Mouse (Mus musculus) left cerebral cortex, postnatal 25 days (tissue): ENCODE measurements around the gene Wbp11. TPM values are rescaled to one million over a fixed set of nuclear protein-coding genes. Genes with fewer than 3 reads are reported as not detected.
A peak's percentile ranks its signal among the peaks of the same experiment; 100 is the strongest.

Experiments used
- DNase-seq, 2 experiments: peaks; one replicate each; pipeline ENCODE4 v3.0.0; 2022; ENCODE audit warnings: low spot score in 2 of 2, mixed read lengths in 1 of 2
- intact Hi-C: fragments of 180-260 bp; cut with DNase I; formaldehyde crosslinking; loops from one replicate; pipeline ENCODE4 v1.15.1; 2025
- total RNA-seq, 2 experiments: library from RNA; stranded (reverse); gene quantifications; 2 replicates each; pipeline ENCODE4 v1.2.3; 2021

The Wbp11 gene
- total RNA-seq, 2 experiments from 2014 or later: 124 to 125 TPM

- DNase-seq: no peak
- intact Hi-C loops: no loop called here
Observed at GRCm38 (mm10) chr6:136845706-136846480, 17.9 kb upstream of the Wbp11 start.

GRCm38 (mm10) chr6:136844903-136845302 lies 16.9 kb upstream of the Wbp11 start:
- DNase-seq: no peak
- intact Hi-C loops: no loop called here

GRCm38 (mm10) chr6:136837323-136837722 lies 9.3 kb upstream of the Wbp11 start:
- DNase-seq: no peak
- intact Hi-C loops: no loop called here

GRCm38 (mm10) chr6:136835352-136835751 lies 7.3 kb upstream of the Wbp11 start, which contains the start of gene Smco3:
Gene Smco3 (minus strand): TSS chr6:136835452.
- intact Hi-C loops: no loop called here
- DNase-seq: no peak

- no peak for DNase-seq
- intact Hi-C loops: no loop called here
Observed at GRCm38 (mm10) chr6:136831712-136832111, 3.7 kb upstream of the Wbp11 start.

GRCm38 (mm10) chr6:136828681-136829080 lies 648 bp upstream of the Wbp11 start:
- no peak for DNase-seq

GRCm38 (mm10) chr6:136827516-136827880 lies 535 bp downstream of the Wbp11 start, which contains the start of gene BC049715:
Gene BC049715 (plus strand): TSS chr6:136827626.
- intact Hi-C loops: loop anchor here (1.0 kb wide), 1 partner anchor 23 kb away; the partner anchor contains the start of gene Hist4h4
- DNase-seq: no peak

More at GRCm38 (mm10) chr6:136828681-136829080, 648 bp upstream of the Wbp11 start:
- intact Hi-C loops: no loop called here

- DNase-seq: no peak
- intact Hi-C loops: loop anchor here (1.0 kb wide), 1 partner anchor 23 kb away; the partner anchor contains the start of gene Hist4h4
Observed at GRCm38 (mm10) chr6:136827116-136827515, 917 bp downstream of the Wbp11 start.

- intact Hi-C loops: no loop called here
- no peak for DNase-seq
Observed at GRCm38 (mm10) chr6:136824987-136825386, 3.0 kb downstream of the Wbp11 start.

- intact Hi-C loops: no loop called here
- DNase-seq: no peak
Observed at GRCm38 (mm10) chr6:136821086-136821485, 6.9 kb downstream of the Wbp11 start.

- intact Hi-C loops: no loop called here
- DNase-seq: no peak
Observed at GRCm38 (mm10) chr6:136820381-136820780, 7.7 kb downstream of the Wbp11 start.

- DNase-seq: peak; percentile 84 to 98
- intact Hi-C loops: no loop called here
Observed at GRCm38 (mm10) chr6:136817549-136817948, 10.5 kb downstream of the Wbp11 start.

- DNase-seq: no peak
- intact Hi-C loops: no loop called here
Observed at GRCm38 (mm10) chr6:136816826-136817225, 11.2 kb downstream of the Wbp11 start.

- intact Hi-C loops: no loop called here
- no peak for DNase-seq
Observed at GRCm38 (mm10) chr6:136815381-136815780, 12.7 kb downstream of the Wbp11 start.

GRCm38 (mm10) chr6:136813117-136813516 lies 14.9 kb downstream of the Wbp11 start:
- peak in 1 of 2 experiments; percentile 60 for DNase-seq
- intact Hi-C loops: no loop called here

- no peak for DNase-seq
- intact Hi-C loops: no loop called here
Observed at GRCm38 (mm10) chr6:136811196-136811595, 16.8 kb downstream of the Wbp11 start.

GRCm38 (mm10) chr6:136809673-136810072 lies 18.4 kb downstream of the Wbp11 start:
- intact Hi-C loops: loop anchor here (10.0 kb wide), 1 partner anchor 275 kb away; no protein-coding TSS in a partner anchor
- no peak for DNase-seq

GRCm38 (mm10) chr6:136809077-136809476 lies 19.0 kb downstream of the Wbp11 start:
- DNase-seq: peak; percentile 39 to 68
- intact Hi-C loops: loop anchor here (10.0 kb wide), 1 partner anchor 274 kb away; no protein-coding TSS in a partner anchor

- DNase-seq: peak; percentile 45 to 66
- intact Hi-C loops: loop anchor here (10.0 kb wide), 1 partner anchor 274 kb away; no protein-coding TSS in a partner anchor
Observed at GRCm38 (mm10) chr6:136808631-136809046, 19.4 kb downstream of the Wbp11 start.

- peak; percentile 98 to 99 for DNase-seq
- intact Hi-C loops: loop anchor here (10.0 kb wide), 1 partner anchor 273 kb away; no protein-coding TSS in a partner anchor
Observed at GRCm38 (mm10) chr6:136808014-136808417, 20.0 kb downstream of the Wbp11 start, which contains the start of gene H2afj. Gene H2afj (plus strand): TSS chr6:136808244.
